Mouse (Mus musculus) midbrain, embryonic 15.5 days (tissue): ENCODE measurements at regions not wholly inside any gene's neighbourhood (a gene's known extent, or its start where the extent isn't known, plus 50 kb on each side); places are given as distances from the start of the nearest gene placed in this dataset.

Source experiments
- ATAC-seq: fragments of 200-750 bp; cut with Nextera tagmentation; replicated peaks from 2 replicates; pipeline ENCODE4 v1.8.0; 2017; ENCODE audit warnings: moderate TSS enrichment
- H3K27ac ChIP-seq: fragments of 300-500 bp; sonication (generic); 2 replicates; pipeline ENCODE4 v1.5.1; 2015; ENCODE audit warnings: mild to moderate bottlenecking, inconsistent platforms
- H3K27me3 ChIP-seq: fragments of 300-500 bp; sonication (generic); replicated peaks from 2 replicates; pipeline ENCODE4 v1.6.1; 2015; ENCODE audit warnings: inconsistent platforms
- H3K36me3 ChIP-seq: fragments of 300-500 bp; sonication (generic); replicated peaks from 2 replicates; pipeline ENCODE4 v1.6.1; 2015; ENCODE audit warnings: inconsistent platforms
- H3K4me1 ChIP-seq: fragments of 300-500 bp; sonication (generic); 2 replicates; pipeline ENCODE4 v1.6.1; 2015; ENCODE audit warnings: inconsistent platforms
- H3K4me2 ChIP-seq: fragments of 300-500 bp; sonication (generic); 2 replicates; pipeline ENCODE4 v1.6.1; 2015; ENCODE audit warnings: inconsistent platforms, mild to moderate bottlenecking, moderate library complexity
- H3K4me3 ChIP-seq: fragments of 300-500 bp; sonication (generic); 2 replicates; pipeline ENCODE4 v1.5.1; 2015; ENCODE audit warnings: mild to moderate bottlenecking, inconsistent platforms
- H3K9ac ChIP-seq: fragments of 300-500 bp; sonication (generic); 2 replicates; pipeline ENCODE4 v1.6.1; 2015; ENCODE audit warnings: mild to moderate bottlenecking, inconsistent platforms
- H3K9me3 ChIP-seq: fragments of 300-500 bp; sonication (generic); 2 replicates; pipeline ENCODE4 v1.6.1; 2016; ENCODE audit warnings: inconsistent platforms
- whole genome bisulfite sequencing: fragments of 180-500 bp; shearing (Covaris S2); methylation state at CpG from one replicate; pipeline ENCODE4 v1.1.7; 2015; ENCODE audit warnings: mixed read lengths; 5-methylcytosine and 5-hydroxymethylcytosine counted together

- H3K27me3 ChIP-seq = no peaks in the 10 kb centered on the region
- no peak overlapping the region for H3K4me3 ChIP-seq
- no peak overlapping the region for H3K27ac ChIP-seq
- no peaks in the 10 kb centered on the region for H3K36me3 ChIP-seq
- no peak overlapping the region for H3K4me2 ChIP-seq
- 76% methylated on average over 7 of the region's 7 CpGs for WGBS
- peaks cover 3% of the 10 kb centered on the region; the same call in 1 of the 2 replicates for H3K4me1 ChIP-seq
- no peaks in the 10 kb centered on the region for H3K9me3 ChIP-seq
- ATAC-seq = no peak
- H3K9ac ChIP-seq = no peak overlapping the region
Measured at GRCm38 (mm10) chr3:119955745-119956615, 171.7 kb upstream of the Ptbp2 start.

- no peaks in the 10 kb centered on the region for H3K27me3 ChIP-seq
- ATAC-seq = no peak
- H3K4me1 ChIP-seq = peaks cover 24% of the 10 kb centered on the region
- H3K4me3 ChIP-seq = no peak overlapping the region
- H3K9me3 ChIP-seq = no peaks in the 10 kb centered on the region
- 0 out of 2 replicates have a peak overlapping the region, but pooled peaks have one; percentile 14 for H3K27ac ChIP-seq
- no peak overlapping the region for H3K9ac ChIP-seq
- WGBS = 55% methylated on average over 3 of the region's 3 CpGs
- H3K36me3 ChIP-seq = no peaks in the 10 kb centered on the region
- H3K4me2 ChIP-seq = no peak overlapping the region
Measured at GRCm38 (mm10) chr3:119950721-119951120, 166.5 kb upstream of the Ptbp2 start.

GRCm38 (mm10) chr3:119950070-119950469, 165.8 kb upstream of the Ptbp2 start:
- H3K27ac ChIP-seq = peak overlapping the region; percentile 14
- peaks cover 24% of the 10 kb centered on the region for H3K4me1 ChIP-seq
- no peaks in the 10 kb centered on the region for H3K36me3 ChIP-seq
- no peaks in the 10 kb centered on the region for H3K27me3 ChIP-seq
- H3K4me3 ChIP-seq = no peak overlapping the region
- H3K9ac ChIP-seq = no peak overlapping the region
- H3K9me3 ChIP-seq = no peaks in the 10 kb centered on the region
- peak overlapping the region; percentile 50; the same call in 1 of the 2 replicates for H3K4me2 ChIP-seq
- WGBS = 73% methylated on average over 2 of the region's 2 CpGs
- 0 out of 2 replicates have a peak, but pooled peaks have one; percentile 28 for ATAC-seq

- Histone ChIP-seq H3K27me3 (no peaks in the 10 kb centered on the region), H3K4me2 (peak overlapping the region; percentile 50), H3K4me3 (peak overlapping the region; percentile 28), H3K27ac (peak overlapping the region; percentile 14), H3K4me1 (peaks cover 24% of the 10 kb centered on the region), H3K36me3 (no peaks in the 10 kb centered on the region), H3K9ac (no peak overlapping the region), H3K9me3 (no peaks in the 10 kb centered on the region)
- WGBS = 3% methylated on average over 7 of the region's 7 CpGs
- peak; percentile 83 for ATAC-seq
Measured at GRCm38 (mm10) chr3:119949620-119950019, 165.4 kb upstream of the Ptbp2 start.

- Histone ChIP-seq H3K36me3 (no peaks in the 10 kb centered on the region), H3K4me1 (peaks cover 24% of the 10 kb centered on the region), H3K27me3 (no peaks in the 10 kb centered on the region), H3K4me2 (peak overlapping the region; percentile 50), H3K4me3 (peak overlapping the region; percentile 28), H3K27ac (peak overlapping the region; percentile 14), H3K9me3 (no peaks in the 10 kb centered on the region), H3K9ac (no peak overlapping the region)
- peak; percentile 71 for ATAC-seq
- WGBS = 15% methylated on average over 17 of the region's 17 CpGs
Measured at GRCm38 (mm10) chr3:119949041-119949470, 164.8 kb upstream of the Ptbp2 start.

GRCm38 (mm10) chr3:119947126-119947525, 162.9 kb upstream of the Ptbp2 start:
- 22% methylated on average over 4 of the region's 4 CpGs for WGBS
- H3K27me3 ChIP-seq = no peaks in the 10 kb centered on the region
- H3K9ac ChIP-seq = no peak overlapping the region
- no peaks in the 10 kb centered on the region for H3K36me3 ChIP-seq
- H3K9me3 ChIP-seq = no peaks in the 10 kb centered on the region
- ATAC-seq = no peak
- H3K4me1 ChIP-seq = peaks cover 24% of the 10 kb centered on the region
- no peak overlapping the region for H3K27ac ChIP-seq
- no peak overlapping the region for H3K4me2 ChIP-seq
- no peak overlapping the region for H3K4me3 ChIP-seq

- H3K27ac ChIP-seq = no peak overlapping the region
- H3K4me1 ChIP-seq = peaks cover 6% of the 10 kb centered on the region; the same call in 1 of the 2 replicates
- H3K9me3 ChIP-seq = no peaks in the 10 kb centered on the region
- no peaks in the 10 kb centered on the region for H3K27me3 ChIP-seq
- WGBS = 49% methylated on average over 5 of the region's 5 CpGs
- H3K36me3 ChIP-seq = no peaks in the 10 kb centered on the region
- no peak overlapping the region for H3K9ac ChIP-seq
- no peak for ATAC-seq
- no peak overlapping the region for H3K4me2 ChIP-seq
- H3K4me3 ChIP-seq = no peak overlapping the region
Measured at GRCm38 (mm10) chr3:119944115-119944514, 159.8 kb upstream of the Ptbp2 start.

- Histone ChIP-seq H3K9ac (no peak overlapping the region), H3K36me3 (no peaks in the 10 kb centered on the region), H3K27me3 (no peaks in the 10 kb centered on the region)
Measured at GRCm38 (mm10) chr3:119939091-119939490, 154.8 kb upstream of the Ptbp2 start.

GRCm38 (mm10) chr3:119938425-119938824, 154.2 kb upstream of the Ptbp2 start:
- ATAC-seq = no peak
- Histone ChIP-seq H3K27me3 (no peaks in the 10 kb centered on the region), H3K27ac (no peak overlapping the region), H3K36me3 (no peaks in the 10 kb centered on the region), H3K9ac (no peak overlapping the region), H3K4me1 (peaks cover 5% of the 10 kb centered on the region), H3K4me2 (no peak overlapping the region), H3K4me3 (no peak overlapping the region), H3K9me3 (no peaks in the 10 kb centered on the region)
- whole genome bisulfite sequencing = 58% methylated on average over 6 of the region's 6 CpGs

More at GRCm38 (mm10) chr3:119939091-119939490, 154.8 kb upstream of the Ptbp2 start:
- Histone ChIP-seq H3K27ac (no peak overlapping the region), H3K4me2 (no peak overlapping the region), H3K9me3 (no peaks in the 10 kb centered on the region), H3K4me3 (no peak overlapping the region), H3K4me1 (no peaks in the 10 kb centered on the region)
- WGBS = 75% methylated on average over 1 of the region's 1 CpGs
- no peak for ATAC-seq

GRCm38 (mm10) chr3:119936526-119936925, 152.3 kb upstream of the Ptbp2 start:
- ATAC-seq = no peak
- no peak overlapping the region for H3K4me3 ChIP-seq
- H3K27ac ChIP-seq = no peak overlapping the region
- WGBS = 53% methylated on average over 1 of the region's 1 CpGs
- H3K4me2 ChIP-seq = no peak overlapping the region
- no peaks in the 10 kb centered on the region for H3K27me3 ChIP-seq
- peaks cover 14% of the 10 kb centered on the region for H3K4me1 ChIP-seq
- H3K9ac ChIP-seq = no peak overlapping the region
- H3K9me3 ChIP-seq = no peaks in the 10 kb centered on the region
- H3K36me3 ChIP-seq = no peaks in the 10 kb centered on the region

- H3K9ac ChIP-seq = no peak overlapping the region
- no peak; the same call in 1 of the 2 replicates for ATAC-seq
- 26% methylated on average over 5 of the region's 5 CpGs for WGBS
- no peak overlapping the region for H3K4me2 ChIP-seq
- H3K27ac ChIP-seq = peak overlapping the region; percentile 65
- no peaks in the 10 kb centered on the region for H3K9me3 ChIP-seq
- no peak overlapping the region for H3K4me3 ChIP-seq
- H3K4me1 ChIP-seq = peaks cover 14% of the 10 kb centered on the region
- H3K27me3 ChIP-seq = no peaks in the 10 kb centered on the region
- no peaks in the 10 kb centered on the region for H3K36me3 ChIP-seq
Measured at GRCm38 (mm10) chr3:119933049-119933511, 148.8 kb upstream of the Ptbp2 start.

- Histone ChIP-seq H3K36me3 (no peaks in the 10 kb centered on the region), H3K9ac (no peak overlapping the region), H3K9me3 (no peaks in the 10 kb centered on the region), H3K4me1 (peaks cover 7% of the 10 kb centered on the region), H3K27me3 (no peaks in the 10 kb centered on the region), H3K4me3 (no peak overlapping the region), H3K27ac (no peak overlapping the region), H3K4me2 (no peak overlapping the region)
- no peak for ATAC-seq
- WGBS = 86% methylated on average over 2 of the region's 2 CpGs
Measured at GRCm38 (mm10) chr3:119928281-119928680, 144.0 kb upstream of the Ptbp2 start.
